Mouse (Mus musculus): Measurements from ENCODE around the gene Pgm1.

The Pgm1 gene

DNA sequence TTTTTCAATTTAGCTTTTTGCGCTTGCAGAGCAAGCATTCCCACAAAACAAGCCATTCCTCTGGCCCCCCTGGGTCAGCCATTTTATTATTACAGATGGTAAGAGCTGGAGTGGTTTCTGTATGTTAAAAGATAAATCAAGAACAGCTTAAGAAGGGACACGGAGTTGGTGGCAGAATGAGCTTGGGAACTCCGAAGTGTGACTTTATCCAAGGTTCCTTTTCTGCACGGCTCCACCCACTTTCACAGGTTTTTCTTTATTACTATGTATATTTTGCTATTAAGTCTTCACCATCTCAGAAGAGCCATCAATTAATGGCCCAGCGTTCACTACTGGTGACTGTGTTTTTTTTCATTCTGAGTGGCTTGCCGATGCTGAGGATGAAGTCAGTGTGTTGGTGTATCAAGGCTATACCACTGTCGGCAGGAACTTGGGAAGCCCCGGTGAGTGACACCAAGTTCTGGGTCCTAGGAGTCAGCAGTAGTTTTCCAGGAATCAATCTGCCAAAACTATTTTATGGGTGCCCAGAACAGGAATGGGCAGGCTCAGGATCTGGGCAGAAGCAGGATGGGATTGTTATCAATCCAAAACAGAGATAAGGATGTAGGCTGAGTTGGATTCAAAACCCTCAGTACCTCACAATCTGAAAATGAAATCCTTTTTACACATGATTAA is 83.3 kb downstream of the Pgm1 start:
- no peak for DNase-seq

DNA sequence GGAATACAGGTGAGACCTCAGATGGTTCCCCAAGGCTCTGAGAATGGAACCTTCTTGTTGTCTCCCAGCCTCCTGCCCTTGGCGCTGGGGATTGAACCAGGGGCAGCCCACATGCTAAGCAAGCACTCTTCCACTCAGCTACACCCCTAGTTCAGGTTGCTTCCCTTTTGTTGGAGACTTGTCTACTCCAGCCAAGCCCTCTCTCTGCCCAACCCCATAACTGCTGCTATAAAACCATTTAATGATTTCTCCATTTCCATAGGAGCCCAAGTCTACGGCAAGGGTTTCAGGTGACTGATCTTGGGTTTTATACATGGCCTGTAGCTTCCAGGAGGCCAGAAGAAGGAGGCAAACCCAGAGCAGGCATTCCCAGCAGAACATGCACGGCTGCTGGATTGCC is 98.6 kb downstream of the Pgm1 start:
- DNase-seq, result no peak

GRCm38 (mm10) chr4:100028641-100029040 is 99.4 kb downstream of the Pgm1 start:
- peak; percentile 54 for DNase-seq

DNA sequence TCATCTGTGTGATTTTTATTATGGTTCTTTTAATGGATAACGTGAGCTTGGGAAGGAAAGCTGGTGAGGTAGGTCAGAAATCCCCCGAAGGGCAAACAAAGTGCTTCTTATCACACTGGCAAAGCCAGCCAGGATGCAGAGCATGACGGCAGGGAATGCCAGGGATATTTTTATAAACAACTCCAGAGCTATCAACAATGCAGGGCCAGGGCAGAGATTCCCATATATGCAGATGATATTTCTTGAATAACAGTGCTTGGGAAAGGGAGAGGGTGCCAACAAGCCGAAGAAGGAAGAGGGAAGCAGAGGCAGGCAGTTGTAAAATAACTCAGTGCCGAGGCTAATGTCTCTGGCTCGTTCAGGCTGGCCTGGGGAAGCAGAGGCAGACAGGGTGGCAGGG is 102.1 kb downstream of the Pgm1 start:
- DNase-seq, result no peak

DNA sequence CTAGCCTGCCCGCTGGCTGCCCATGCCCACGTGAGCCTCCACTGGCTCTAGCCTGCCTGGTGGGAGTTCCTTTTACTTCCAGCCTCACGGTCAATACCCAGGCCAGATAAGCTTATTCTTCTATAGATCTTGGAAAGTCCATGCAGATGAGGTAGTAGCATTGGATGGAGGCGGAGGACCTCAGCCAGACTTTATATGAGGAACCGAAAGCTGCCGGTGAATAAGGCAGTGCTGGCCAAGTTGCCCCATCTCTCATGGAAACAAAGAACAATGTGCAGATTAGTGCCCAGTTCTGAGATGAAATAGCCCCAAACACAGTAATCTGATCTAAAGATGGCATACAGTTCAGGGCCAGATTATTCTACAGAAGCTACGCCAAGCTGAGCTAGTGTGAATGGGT is 103.4 kb downstream of the Pgm1 start:
- no peak for DNase-seq

GRCm38 (mm10) chr4:100033944-100034343 is 104.7 kb downstream of the Pgm1 start:
- DNase-seq, result no peak

DNA sequence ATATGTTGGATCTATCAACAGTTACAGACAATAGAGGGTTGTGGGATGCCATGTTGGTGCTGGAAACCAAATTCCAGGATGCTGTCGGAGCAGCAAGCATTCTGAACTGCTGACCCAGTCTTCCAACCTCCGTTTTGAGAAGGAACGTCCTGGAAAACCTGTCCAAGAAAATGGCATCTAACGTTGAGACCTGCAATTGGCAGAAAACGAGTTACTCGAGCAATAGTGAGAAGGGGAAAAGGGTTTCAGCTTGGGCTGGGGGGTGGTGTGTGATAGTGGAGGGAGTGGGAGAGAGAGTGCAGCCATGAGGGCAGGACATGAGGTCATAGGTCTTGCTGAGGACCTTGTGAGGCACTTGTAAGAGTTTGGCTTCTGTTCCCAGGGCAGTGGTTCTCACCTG is 105.8 kb downstream of the Pgm1 start:
- no peak for DNase-seq

DNA sequence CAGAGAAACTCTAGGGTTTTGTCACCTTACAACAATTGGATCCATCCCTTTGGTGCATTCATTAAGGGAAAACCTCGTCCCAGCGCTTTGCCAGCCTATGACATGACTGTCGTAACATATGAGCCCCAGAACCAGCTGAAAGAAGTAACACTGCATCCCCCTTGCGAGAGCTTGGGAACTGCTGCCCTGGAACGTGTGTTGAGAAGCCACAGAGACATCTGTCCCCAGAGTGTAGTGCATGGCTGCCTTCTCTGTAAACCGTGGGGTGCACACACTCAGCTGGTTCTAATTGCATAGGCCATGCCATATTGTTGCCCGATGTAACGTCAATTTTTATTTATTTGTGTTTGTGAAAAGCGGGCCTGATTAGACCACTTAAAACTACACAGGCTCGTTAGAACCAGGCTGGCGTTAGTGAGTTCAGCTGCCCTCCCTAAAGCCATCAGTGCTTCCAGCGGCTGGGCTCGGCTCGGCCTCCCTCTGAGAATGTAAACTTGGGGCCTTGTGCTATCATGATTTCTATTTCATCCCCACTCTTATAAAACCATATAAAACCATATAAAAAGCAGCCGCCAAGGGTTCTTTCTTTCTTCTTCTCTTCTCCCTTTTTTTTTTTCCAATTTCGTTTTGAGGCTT is 106.8 kb downstream of the Pgm1 start:
- no peak for DNase-seq
